Mouse (Mus musculus) olfactory bulb, adult 2 months (tissue): ENCODE measurements around the gene Clrn2. TPM values are rescaled to one million over a fixed set of nuclear protein-coding genes. Genes with fewer than 3 reads are reported as not detected.

ENCODE experiments used
- H3K27ac ChIP-seq: fragments of 200-500 bp; 2 replicates; pipeline ENCODE4 v1.5.1; 2012; ENCODE audit warnings: low read depth, low read length; ENCODE audit not compliant: insufficient read depth
- H3K4me1 ChIP-seq: fragments of 200-500 bp; 2 replicates; pipeline ENCODE4 v1.6.1; 2012; ENCODE audit warnings: low read length; ENCODE audit not compliant: control insufficient read depth, insufficient read depth
- H3K4me3 ChIP-seq: fragments of 200-500 bp; 2 replicates; pipeline ENCODE4 v1.5.1; 2012; ENCODE audit warnings: mild to moderate bottlenecking, low read depth, low read length, moderate library complexity; ENCODE audit not compliant: insufficient read depth
- CTCF ChIP-seq: fragments of 200-500 bp; IDR thresholded peaks from 2 replicates; pipeline ENCODE4 v1.5.1; 2012; ENCODE audit warnings: low read depth, mild to moderate bottlenecking, low read length, moderate library complexity; ENCODE audit not compliant: insufficient read depth
- POLR2A ChIP-seq: fragments of 200-500 bp; IDR thresholded peaks from 2 replicates; pipeline ENCODE4 v1.6.1; 2012; ENCODE audit warnings: mild to moderate bottlenecking, low read depth, low read length, moderate library complexity; ENCODE audit not compliant: insufficient read depth
- WGBS: fragments of 180-500 bp; shearing (Covaris S2); methylation state at CpG from one replicate; pipeline ENCODE4 v1.1.7; 2018; 5-methylcytosine and 5-hydroxymethylcytosine counted together
- polyA plus RNA-seq: library from polyadenylated mRNA; stranded (reverse); fragments of >200 nt; gene quantifications from 2 replicates; pipeline ENCODE4 v1.2.4, GENCODE M21; 2012; ENCODE audit warnings: low replicate concordance; ENCODE audit not compliant: missing spikeins, insufficient read depth, insufficient read length

The Clrn2 gene
- polyA plus RNA-seq, 1 experiment, result not detected

DNA sequence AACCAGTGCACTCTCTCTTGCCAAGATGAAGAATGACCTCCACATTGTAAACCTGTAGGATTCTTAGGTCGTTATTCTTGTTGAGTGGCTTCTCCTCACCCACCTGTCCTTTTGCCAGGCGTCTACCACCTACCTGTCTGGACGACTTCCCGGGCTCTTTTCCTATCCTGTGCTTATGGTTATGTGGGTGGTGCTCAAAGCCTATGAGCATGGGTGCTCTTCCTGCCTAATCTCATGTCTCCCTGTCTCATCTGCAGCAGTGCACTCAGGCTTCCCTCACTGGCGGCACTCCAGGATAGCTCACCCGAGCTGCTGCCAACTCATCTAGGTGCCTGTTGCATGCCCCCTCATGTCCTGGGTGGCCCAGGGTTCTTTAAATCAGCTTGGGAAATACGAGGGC is 24.1 kb downstream of the Clrn2 start:
- 81% methylated on average over 7 of the region's 7 CpGs for WGBS
- Histone ChIP-seq H3K27ac (no peak overlapping the region), H3K4me1 (peaks cover 3% of the 10 kb centered on the region), H3K4me3 (no peak overlapping the region)
- TF ChIP-seq POLR2A (no peak), CTCF (no peak)

DNA sequence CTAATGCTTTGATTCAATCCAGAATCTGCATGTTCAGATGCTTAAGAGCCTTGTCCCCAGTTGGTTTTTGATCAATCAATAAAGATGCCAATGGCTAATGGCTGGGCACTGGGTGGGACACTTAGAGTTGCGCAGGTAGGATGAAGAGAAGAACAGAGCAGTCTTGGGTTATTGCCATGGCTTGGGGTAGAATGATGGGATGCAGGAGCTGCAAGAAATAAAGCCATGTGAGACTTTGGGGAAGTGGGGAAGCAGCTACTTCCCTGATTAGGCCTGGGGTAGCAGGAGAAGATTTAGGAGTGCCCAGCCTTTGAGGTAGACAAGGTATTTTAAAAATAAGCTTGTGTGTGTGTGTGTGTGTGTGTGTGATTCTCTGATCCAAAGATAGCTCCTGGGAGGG is 26.5 kb downstream of the Clrn2 start:
- TF ChIP-seq CTCF (no peak), POLR2A (no peak)
- 97% methylated on average over 1 of the region's 1 CpGs for WGBS
- Histone ChIP-seq H3K27ac (no peak overlapping the region), H3K4me1 (peaks cover 3% of the 10 kb centered on the region), H3K4me3 (no peak overlapping the region)

DNA sequence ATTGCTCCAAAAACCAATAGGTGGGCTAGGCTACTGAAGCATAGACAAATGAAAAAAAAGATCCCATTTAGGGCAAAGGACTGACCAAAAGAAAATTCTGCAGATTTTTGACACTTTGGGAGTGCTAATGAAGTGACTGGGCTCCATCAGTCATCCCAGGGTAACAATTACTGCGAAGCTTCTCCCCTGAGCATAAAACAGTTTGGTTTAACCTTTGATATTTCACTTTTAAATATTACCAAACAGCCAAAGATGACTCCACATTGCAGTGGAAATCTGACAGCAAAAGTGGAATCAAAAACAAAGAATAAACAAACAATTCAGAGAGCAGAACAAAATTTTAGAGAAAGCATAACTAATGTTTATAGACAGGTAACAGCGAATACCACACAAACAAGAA is 27.6 kb downstream of the Clrn2 start:
- TF ChIP-seq POLR2A, result no peak
- Histone ChIP-seq H3K4me1 (peaks cover 3% of the 10 kb centered on the region), H3K27ac (no peak overlapping the region), H3K4me3 (no peak overlapping the region)
- 93% methylated on average over 2 of the region's 2 CpGs for WGBS

DNA sequence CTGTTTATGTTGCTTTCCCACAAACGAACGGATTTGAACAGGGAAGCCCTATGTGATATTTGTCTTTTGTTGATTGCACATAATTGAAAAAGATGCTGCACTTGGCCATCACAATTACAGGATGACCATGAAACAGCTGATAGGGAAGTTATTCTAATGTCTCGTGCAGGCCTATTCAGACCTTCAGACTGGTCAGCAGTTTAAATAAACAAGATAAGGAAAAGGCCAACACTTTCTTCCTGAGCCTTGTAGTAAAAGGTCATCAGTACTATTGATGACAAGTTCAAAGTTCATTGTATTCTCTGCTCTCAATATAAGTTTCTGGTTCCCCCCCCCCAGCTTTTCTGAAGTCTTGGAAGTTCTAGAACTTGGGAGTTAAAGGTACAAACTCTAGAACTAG is 29.1 kb downstream of the Clrn2 start:
- 82% methylated on average over 3 of the region's 3 CpGs for WGBS
- no peaks in the 10 kb centered on the region for H3K4me1 ChIP-seq
- TF ChIP-seq POLR2A (no peak), CTCF (no peak)
- no peak overlapping the region for H3K27ac ChIP-seq
- no peak overlapping the region for H3K4me3 ChIP-seq

DNA sequence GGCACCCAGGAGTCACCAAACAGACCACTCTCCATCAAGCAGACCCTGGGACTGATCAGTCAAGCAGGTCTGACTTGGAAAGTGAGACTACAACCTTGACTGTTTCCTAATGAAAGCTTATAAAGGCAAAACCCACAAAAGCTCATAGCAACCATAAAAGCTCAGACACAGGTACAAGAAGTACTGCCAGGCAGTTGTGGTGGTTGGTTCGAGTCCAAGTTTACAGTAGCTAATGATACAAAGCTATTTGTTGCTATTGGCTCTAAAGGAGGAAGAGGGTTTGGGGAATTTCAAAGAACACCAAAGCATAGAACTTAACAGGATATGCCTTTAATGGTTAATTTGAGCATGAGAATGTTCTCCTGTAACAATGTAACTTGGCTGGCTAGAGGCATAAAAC is 30.1 kb downstream of the Clrn2 start:
- no peak overlapping the region for H3K27ac ChIP-seq
- H3K4me1 ChIP-seq, result no peaks in the 10 kb centered on the region
- no peak overlapping the region for H3K4me3 ChIP-seq
- 85% methylated on average over 1 of the region's 1 CpGs for WGBS
- TF ChIP-seq POLR2A, result no peak
- no peak for TF ChIP-seq CTCF

DNA sequence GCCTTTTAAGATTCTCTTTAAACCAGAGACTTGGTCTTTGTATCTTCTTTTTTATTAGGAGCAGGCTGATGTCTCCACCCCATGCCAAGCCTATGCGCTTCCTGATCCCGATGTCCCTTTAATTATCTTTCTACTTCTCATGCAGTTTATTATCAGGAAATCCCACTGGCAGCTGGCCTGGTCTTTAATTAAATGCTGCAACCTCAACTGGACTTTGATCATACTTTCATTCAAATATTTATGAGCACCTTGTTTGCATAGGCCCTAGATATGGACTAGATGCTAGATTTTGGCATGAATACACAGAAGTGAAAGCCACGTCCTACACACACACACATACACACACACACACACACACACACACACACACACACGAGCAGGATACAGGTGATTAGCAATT is 38.2 kb downstream of the Clrn2 start:
- Histone ChIP-seq H3K4me1 (peaks cover 8% of the 10 kb centered on the region), H3K27ac (no peak overlapping the region), H3K4me3 (no peak overlapping the region)
- TF ChIP-seq CTCF (no peak), POLR2A (no peak)
- WGBS, result 61% methylated on average over 4 of the region's 4 CpGs

DNA sequence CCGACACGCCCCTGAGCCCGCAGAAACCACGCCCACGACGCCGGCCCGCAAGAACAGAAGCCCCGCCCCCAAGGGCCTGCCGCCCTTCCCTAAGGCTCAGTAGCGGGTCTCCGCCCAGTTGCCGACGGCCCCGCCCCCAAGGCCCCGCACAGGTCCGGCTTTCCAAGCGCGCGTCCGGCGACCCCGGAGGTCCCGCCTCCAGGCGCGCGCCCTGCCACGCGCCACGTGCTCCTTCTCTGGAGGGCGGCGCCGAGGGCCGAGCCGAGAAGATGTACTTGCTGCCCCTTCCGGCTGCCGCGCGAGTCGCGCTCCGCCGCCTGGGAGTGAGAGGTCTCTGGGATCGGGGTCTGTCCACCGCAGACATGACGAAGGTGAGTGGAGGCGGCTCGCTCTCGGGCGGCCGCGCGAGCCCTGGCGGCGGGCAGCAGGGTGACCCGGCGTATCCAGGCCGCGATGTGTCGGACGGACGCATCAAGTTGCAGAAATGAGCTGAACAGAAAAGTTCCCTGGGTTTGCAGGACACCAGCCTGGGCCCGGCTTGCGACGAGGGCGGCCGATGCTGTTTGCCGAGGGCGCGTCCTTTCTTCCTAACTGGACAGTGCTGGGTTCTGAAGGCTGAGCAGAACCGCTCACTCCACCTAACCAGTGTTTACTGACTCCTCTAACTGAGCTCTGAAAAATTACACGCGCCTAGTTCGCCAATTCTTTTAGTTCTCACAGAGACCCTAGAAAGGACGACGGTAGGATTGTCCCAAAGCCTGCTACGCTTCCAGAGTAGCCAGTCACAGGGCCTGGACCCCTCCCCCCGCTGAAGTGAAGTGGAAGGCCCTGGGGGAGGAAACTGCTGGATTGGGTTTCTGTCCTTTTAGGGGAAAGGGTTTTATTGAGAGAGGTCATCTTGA is 39.9 kb downstream of the Clrn2 start, which contains the start of gene Lap3:
Gene Lap3, plus strand, starts transcription at position 184 of the 902 bp plus-strand sequence.
- Histone ChIP-seq H3K4me3 (peak within 1 kb of the TSS; percentile 81), H3K4me1 (peaks cover 13% of the 10 kb centered on the region), H3K27ac (no peak within 1 kb of the TSS; the same call in 1 of the 2 replicates)
- WGBS, result 1% methylated on average over 78 of the region's 78 CpGs
- TF ChIP-seq CTCF (no peak; the same call in 1 of the 2 replicates), POLR2A (peak; percentile 36; the same call in 1 of the 2 replicates)

DNA sequence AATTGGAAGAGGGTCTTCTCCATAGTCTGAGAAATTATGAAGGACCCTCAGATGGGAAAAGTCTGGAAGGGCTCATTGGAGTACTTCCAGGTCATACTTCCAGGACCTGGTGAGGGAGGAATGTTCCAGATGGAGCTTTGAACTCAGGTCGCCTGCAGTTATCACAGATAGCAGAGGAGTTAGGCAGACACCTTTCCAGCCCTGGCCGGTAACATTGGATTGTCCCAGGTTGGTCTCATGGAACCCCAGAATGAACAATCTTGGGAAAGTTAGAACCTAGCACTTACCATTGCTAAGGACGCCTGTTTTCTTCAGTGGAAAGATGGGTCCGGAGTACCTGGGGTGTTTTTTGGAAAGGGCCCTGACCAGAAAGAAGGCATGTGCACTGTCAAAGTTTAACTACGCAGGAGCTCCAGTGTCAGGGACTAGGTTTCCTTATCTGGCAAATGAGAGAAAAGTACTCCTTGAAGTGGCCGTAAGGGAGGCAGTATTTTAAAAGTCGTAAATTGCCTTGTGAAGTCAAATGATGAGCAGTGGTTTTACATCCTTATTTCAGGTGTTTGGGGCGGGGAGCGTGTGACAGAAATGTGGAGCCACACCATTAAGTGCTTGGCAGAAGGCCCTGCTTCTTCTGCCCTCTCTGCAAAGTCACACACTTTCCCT is 40.7 kb downstream of the Clrn2 start:
- TF ChIP-seq POLR2A (no peak), CTCF (no peak)
- WGBS, result 78% methylated on average over 9 of the region's 9 CpGs
- peaks cover 13% of the 10 kb centered on the region for H3K4me1 ChIP-seq
- H3K4me3 ChIP-seq, result peak overlapping the region; percentile 81; the same call in 1 of the 2 replicates
- no peak overlapping the region for H3K27ac ChIP-seq

DNA sequence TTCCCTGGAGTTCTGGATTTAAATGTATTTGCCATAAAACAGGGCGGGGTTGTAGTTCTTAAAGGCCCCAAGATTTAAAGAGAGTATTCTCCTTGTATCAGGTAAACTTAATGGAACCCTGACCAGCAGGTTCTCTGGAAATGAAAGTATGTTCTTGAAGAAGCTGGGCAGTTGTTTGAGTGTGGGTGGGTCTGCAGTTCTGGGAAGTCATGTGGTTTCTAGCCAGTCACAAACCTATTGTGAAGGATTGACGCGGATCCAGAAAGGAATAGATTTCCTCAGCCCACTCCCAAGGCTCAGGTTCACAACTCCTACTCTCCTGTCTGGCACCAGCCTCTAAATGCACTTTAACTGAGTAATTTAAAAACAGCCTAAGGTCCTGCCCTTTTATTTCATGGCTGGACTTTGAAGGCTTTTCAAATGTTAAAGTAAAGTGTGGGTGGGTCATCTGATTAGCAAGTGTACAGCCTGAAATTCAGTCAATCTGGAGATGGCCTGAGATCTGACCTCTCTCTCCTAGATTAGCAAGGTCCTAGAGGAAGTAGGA is 42.0 kb downstream of the Clrn2 start:
- peaks cover 13% of the 10 kb centered on the region for H3K4me1 ChIP-seq
- WGBS, result 83% methylated on average over 3 of the region's 3 CpGs
- no peak for TF ChIP-seq CTCF
- no peak for TF ChIP-seq POLR2A
- no peak overlapping the region for H3K4me3 ChIP-seq
- no peak overlapping the region for H3K27ac ChIP-seq
